Mouse (Mus musculus) mesoderm, embryonic 11.5 days (tissue): ENCODE measurements around the gene F11r.

Experiments used
- DNase-seq: peaks from one replicate; pipeline ENCODE4 v3.0.0-alpha.2; 2012; ENCODE audit warnings: low read depth, low spot score

Gene F11r

DNA sequence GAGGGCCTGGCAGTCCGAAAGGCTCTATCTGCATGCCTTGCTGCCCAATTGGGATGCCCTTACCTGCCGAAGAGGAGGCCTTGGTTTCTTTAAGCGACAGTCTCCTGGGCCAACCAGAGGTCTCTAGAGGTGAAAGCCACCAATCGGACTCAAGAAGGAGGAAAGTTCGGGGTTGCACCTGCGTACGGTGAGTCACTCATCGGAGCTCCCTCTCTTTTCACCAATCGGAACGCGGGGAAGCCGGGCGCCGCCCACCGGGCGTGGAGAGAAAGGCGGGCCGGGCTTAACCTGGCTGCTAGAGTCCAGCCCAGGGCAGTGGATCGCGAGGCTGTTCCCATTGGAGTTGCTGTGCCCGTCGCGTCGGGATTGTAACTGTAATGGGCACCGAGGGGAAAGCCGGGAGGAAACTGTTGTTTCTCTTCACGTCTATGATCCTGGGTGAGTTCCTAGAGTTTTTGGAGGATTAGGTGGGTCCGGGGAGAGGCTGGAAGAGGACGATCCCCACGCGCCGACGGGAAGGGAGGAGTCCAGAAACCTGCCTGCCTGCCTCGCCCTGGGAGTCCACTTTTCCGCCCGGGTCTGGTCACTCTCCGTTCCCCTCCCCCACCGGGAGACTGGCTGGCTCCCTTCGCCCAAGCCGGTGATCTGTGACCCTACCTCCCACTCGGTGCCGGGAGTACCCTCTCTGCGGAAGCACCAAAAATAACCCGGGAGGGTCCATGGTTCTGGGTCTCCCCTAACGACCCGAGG, at the start of gene F11r:
TSS of gene F11r (plus strand) at position 272 of the 750 bp plus-strand sequence.
- DNase-seq, result peak; percentile 66

DNA sequence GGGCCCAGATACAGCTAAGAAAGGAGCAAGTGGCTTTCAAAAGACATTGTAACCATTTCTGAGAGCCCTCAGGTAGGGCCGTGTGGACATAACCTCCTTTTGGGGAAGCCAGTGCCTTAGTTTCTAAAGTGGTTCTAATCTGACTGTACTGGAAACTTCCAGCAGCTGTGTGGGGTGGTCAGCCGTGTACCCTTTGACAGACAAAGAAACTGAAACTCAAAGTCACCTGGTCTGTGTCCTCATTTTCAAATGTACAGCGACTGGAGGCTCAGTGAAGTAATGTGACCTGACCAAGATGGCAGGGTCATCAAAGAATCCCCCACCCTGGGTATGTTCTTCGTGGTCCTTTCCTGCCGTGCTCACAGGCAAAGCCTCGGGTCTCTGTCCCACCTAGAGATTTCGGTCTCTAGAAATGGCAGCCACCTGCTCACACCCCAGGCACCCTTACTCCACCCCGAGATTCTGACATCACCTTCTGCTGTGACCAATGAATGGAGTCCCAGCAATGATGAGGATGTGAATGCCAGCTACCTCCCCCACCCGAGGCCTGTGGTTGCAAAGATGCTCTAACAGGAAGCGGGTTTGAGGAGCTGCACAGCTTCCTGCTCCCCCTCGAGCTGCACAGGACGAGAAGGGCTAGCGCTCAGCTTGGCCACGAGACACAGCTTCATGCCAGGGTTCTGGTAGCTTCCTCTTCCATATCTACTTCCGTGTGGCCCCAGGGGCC, 48.8 kb upstream of the F11r start, which contains the start of gene Arhgap30:
TSS of gene Arhgap30 (plus strand) at position 579 of the 727 bp plus-strand sequence.
- no peak for DNase-seq

DNA sequence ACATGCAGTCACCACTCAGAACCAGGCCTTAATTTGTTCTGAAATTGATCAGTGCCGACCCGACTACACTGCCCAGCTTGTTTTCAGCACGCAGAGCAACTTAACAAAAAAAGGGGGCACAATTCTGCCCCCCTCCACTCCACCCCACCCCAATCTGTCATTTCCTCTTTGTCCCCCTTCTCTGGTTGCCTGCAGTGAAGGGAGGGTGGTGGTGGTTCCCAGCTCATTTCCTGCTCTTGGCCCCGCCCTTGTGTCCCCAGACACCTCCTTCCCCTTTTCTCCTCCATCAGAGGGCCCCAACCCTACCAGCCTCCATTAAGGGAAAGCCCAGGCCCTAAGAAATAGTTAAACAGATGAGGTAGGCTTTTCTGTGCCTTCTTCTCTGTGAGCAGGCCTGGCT, 47.2 kb upstream of the F11r start:
- no peak for DNase-seq

DNA sequence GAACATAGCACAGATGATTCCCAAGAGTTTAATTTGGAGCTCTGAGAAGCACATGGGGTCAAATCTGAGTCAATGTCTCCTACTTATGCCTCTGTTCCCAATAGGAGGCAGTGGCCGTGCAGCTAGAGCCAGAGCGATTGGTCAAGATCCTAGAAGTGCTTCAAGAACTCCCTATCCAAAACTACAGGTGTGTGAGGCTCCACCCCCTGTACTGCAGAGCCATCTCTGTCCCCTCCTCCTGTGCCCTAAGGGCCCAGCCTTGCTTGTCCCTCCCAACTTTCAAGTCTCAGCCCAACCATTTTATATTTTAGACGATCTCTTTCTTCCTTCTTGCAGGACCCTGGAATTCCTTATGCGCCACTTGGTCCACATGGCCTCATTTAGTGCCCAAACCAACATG, 35.5 kb upstream of the F11r start:
- no peak for DNase-seq

DNA sequence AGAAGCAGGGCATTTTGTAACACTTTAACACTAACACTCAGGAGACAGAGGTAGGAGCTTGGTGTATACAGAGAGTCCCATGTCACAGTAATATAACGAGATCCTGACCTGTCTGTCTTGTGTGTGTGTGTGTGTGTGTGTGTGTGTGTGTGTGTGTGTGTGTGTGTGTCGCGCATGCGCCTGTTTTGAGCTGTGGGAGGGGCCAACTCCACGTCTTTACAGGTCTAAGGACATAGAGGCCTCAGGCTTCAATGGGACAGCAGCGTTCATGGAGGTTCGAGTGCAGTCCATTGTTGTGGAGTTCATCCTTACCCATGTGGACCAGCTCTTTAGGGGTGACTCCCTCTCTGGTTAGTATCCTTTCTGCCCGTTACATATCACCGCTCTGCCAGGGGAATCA, 34.3 kb upstream of the F11r start:
- no peak for DNase-seq

DNA sequence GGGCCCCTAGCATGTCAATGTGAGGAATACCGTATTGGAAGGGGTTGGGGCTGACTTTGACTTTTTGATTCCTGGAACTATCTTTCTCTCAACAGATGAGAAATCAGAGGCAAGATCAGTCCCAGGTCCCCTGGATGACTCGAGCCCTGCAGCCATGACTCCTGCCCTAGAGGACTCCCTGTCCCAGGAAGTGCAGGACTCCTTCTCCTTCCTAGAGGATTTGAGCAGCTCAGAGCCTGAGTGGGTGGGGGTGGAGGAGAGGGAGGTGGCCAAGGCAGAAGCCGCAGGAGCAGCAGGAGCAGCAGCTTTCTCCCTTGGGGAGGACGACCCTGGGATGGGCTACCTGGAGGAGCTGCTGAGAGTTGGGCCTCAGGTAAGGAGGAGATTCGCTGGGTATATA, 30.1 kb upstream of the F11r start:
- DNase-seq, result no peak

DNA sequence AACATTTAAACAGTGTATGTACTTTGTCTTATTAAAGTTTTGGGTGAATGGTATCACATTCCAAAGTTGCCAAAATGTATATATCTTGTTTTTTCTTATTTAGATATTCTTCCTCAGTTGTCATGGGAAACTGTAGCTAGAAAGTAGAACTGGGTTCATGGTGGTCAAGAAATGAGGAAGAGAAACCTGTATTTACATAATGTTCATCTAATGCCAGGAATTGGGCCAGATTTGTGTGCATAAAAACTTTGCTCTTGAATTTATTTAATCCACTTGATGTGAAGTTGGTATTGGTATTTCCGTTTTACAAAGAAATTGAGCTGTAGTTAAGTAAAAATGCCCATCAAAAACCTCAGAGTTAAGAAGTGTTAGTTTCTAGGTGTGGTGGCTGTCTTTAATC, 27.1 kb upstream of the F11r start:
- no peak for DNase-seq

DNA sequence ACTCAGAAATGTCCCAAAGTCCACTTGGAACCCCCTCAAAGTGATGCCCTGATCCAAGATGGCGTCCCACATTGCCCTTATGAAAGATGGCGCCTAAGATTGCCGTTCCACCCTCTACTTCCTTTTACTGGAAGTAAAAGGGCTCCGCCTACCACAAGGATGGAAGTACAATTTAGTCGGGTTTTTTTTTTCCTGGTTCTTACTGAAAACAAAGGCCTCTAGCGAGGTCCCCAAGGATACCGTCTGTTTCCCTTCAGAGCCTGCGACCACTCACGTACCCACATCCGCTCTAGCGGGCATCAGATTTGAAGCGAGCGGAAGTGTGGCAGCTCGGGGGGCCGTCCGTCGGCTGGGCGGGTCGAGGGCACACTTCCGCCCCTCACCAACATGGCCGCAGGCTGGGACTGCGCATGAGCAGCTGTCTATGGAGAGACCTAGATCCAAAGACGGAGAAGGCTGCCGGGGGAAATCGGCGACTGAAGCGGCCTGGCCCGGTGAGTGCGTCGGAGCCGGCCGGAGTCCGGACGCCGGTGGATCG, 26.3 kb upstream of the F11r start, which contains the start of gene Usf1:
TSS of gene Usf1 (plus strand) at position 367 of the 538 bp plus-strand sequence.
- DNase-seq, result peak; percentile 96

DNA sequence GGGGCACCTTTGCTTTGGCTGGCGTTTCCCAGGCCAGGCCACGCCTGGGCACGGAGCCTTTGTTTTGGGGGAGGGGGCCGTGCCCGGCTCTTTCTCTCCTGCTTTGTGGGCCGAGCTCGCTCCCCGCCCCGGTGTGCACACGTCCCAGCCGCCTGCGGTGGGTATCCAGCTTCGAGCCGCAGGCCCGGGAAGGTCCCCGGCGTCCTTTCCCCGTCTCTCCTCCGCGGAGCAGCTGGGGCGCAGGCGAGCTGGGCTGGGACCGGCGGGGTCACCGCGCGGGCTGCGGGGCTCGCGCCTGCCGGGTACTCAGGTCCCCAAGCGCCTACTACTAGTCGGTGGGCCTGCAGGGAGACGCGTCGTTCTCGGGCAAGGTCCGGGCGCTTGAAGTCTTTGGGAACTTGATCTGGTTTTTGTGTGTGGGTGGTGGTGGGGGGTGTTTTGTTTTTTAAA, 25.8 kb upstream of the F11r start:
- no peak for DNase-seq

DNA sequence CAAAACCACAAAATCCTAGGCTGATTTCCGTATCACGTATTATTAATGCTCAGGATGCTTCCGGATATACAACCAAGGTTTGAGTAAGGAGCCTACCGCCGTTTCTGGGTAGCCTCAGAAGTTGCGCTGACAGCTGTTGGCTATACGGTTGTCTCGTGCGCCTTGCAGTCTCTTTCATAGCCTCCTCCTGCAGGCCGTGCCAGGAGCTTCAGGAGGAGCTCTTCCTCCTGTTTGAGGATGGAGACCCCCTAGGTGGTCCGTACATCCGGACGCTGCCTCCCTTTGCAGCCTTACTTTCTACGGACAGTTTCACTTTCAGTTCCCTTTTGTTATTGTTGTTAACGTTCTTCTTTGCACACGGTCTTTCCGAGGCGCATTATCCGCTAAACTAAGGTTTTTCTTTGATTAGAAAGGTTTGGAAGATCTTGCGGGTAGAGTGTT, 25.3 kb upstream of the F11r start:
- DNase-seq, result peak; percentile 67

DNA sequence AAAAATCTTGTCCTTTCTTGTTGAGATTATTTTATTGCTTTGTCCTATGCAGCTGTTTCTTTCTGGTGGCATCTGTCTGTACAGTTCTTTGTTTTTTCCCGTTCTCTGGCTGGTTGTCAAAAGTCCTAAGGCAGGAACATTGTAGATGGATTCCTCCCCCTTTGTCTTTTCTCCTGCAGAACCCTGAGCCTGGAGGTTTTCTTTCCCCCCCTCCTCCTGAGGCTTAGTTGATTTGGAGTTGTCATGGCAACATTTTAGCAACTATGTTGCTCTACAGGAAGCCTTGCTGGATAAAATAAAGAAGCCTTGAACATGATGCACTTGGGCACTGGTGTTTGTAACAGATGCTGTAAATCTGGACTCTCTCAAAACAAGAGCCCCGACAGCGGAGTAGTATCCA, 24.9 kb upstream of the F11r start:
- DNase-seq, result peak; percentile 49

DNA sequence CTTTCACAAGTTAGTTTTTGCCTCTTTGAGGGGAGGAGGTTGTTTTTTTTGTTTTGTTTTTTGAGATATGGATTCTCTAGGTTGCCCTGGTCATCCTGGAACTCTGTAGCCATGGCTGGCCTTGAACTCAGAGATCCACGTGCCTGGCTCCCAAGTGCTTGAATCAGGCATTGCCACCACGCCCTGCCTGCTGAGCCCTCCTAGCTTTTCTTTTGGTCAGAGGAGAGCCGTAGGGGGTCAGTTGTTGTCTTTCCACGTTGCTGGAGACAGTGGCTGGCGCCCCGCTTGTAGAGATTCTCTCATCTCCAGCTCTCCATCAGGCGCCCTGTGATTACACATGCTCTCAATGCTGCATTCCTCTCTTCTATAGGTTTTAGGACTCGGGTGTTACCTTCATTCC, 23.7 kb upstream of the F11r start:
- DNase-seq, result no peak

DNA sequence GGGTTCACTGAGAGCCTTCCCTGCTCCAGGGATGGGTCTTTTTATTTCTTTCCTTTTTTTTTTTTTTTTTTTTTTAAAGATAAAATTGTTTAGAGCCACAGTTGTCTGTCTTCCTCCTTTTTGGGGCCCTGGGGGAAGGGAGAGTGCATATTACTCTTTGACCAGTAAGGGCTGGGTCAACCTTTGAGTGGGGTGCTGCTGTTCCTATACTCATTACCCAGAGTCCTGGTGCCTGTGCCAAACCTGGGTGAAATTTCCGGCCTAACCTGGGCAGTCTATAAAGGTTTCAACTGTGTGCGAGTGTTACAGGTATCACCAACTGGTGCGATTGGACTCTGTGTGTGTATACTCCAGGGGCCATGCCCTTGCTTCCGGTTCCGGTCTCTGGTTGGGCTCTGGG, 18.7 kb upstream of the F11r start, which contains the start of gene Tstd1:
TSS of gene Tstd1 (plus strand) at position 213 of the 400 bp plus-strand sequence.
- DNase-seq, result no peak

DNA sequence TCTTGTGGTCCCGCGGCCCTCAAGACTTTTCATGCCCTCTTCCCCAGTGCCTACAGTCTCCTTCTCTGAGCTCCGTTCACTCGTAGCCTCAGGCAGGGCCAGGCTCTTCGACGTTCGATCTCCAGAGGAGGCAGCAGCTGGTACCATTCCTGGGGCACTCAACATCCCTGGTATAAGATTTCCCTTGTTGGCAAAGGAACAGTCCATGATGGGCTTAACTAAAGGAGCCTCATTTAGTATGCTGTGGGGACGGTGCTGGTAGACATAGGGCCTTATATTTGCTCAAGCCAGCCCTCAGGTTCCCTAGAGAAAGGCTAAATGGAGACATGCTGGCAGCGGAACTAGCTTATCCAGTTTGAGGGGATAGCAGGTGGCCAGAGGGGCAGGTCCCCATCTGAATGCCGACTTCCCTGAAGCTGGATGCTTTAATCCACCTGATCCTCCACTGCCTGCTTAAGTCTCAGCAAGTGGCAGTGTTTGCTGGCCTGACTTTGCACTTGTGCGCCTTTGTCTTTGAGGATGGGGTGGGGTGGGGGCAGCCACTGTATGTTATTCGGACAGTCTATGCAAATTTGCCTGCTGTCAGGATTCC, 17.9 kb upstream of the F11r start:
- no peak for DNase-seq

DNA sequence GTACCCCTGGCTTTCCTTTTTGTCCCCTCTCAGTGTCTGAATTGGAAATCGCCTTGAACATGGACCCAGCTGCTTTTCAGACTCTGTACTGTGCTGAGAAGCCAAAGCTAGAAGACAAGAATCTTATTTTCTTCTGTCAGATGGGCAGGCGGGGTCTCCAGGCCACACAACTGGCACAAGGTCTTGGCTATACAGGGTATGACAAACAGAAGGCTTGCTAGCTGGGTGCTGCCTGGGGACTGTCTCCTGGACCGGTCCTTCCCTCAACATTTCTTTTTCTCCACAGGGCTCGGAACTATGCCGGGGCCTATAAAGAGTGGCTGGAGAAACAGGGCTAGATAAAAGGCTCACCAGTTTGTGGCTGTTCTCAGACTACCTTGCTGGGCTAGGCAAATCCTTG, 17.4 kb upstream of the F11r start:
- no peak for DNase-seq

DNA sequence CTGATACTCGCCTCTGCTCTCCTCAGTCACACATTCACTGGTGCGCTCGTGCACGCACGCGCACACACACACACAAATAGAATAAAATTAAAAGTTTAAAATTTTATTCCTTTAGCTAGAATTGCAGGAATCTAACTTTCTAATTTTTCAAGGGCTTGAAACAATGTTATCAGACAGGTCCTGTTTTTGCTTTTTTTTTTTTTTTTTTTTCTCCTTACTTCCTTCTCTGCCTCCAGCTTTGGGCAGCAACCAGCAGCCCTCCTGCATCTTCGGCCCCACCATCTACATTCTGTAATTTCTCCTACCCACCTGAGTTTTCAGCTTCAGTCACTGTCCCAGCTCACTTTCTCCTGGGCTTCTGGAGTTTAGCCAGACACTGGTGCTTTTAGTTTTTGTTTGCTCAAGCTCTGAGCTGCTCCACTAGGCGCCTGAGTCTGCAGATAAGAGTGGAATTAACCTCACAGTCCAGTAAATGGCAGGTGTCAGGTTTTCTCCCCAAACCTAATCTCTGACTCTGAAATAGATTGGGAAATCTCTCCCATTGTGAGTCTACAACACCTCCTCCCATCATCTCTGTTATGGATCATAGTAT, 14.7 kb upstream of the F11r start:
- no peak for DNase-seq

DNA sequence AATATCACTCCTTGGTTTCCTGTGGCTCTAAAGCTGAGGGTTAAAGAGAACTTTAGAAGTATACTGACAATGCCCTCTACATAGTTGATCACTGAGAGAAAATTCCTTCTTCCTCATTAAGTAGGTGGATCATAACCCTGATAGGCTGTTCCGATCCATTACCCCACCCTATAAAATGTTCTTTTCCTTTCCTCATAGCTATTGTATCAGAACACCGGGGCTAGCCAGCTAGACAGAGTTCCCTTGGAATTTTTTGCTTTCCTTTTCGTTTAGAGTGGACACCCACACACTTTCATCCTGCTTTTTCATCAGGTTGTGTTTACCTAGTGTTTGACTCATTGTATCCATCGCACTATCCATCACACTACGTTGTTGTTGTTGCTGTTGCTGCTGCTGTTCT, 12.7 kb upstream of the F11r start:
- DNase-seq, result no peak

DNA sequence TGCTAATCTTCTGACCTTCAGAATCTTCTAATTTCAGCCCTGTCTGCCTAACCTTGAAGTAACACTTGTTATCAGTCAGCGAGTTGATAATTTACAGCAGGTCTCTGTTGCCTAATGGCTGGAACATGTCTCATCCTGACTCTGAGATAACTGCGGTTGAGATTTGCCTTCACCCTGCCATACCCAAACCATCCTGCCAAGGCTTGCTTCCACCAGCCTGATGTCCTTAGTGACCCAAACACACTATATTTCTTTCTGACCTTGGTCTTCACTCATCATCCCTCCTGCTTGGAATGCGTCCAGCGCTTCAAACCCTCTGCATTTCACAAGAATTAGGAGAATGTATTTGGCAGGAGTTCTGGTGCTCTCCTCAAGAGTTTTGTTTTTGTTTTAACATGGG, 12.2 kb upstream of the F11r start:
- no peak for DNase-seq

DNA sequence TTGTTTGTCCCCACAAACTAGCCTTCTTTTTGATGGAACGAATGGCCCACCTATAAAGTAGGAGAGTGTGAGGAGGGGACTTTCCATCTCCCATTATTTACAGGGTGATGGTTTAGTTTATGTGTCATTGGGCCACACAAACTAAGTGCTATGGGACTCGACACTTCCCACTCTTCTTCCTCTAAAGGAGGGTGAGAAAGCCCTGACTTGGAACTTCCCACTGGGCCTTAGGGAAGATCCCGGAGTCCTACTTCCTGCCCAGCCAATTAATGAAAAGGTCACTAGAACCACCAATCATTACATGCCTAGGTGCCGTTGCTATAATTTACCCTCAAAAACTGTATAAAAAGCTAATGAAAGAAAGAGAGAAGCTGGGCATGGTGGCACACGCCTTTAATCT, 5.2 kb upstream of the F11r start:
- no peak for DNase-seq

DNA sequence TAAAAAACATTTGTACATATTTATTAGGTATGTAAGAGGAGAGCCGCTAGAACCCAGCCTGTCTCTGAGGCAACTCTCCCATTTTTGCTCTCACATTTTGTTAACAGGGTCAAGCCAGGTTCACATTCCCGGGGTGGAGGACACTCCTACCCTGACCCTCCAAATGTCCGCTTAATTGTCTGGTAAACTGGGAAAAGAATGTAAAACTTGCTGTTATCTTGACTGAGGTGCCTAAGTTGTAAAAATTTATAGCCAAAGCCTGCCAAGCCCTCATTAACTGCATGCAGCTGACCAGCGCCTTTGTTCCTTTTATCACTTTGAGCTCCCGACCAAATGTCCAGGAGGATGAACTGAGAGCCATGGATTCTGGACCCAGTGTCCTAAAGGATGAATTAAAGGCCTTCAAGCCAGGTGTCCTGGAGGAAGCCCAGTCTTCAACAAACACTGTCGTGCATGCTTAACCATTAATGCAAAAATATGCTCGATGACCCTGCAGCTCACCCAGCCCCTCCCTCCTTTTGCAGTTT, 2.0 kb upstream of the F11r start:
- peak; percentile 51 for DNase-seq

DNA sequence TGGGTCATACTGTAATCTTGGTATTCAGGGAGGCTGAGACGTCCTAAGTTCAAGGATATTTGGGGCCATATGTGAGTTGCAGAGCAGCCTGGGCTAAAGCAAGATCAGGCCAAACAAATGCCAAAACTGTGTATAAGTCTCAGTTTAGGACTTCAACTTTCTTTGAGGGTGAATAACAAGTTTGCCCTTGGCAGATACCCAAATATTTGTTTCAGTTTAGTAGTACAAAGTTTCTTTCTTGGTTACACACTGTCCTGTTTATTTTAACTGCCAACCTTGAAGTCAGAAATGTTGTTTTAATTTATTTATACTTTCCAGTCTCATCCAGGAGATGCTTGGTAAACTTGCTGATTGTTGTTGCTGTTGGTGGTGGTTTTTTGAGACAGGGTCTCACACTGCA, 1.4 kb upstream of the F11r start:
- no peak for DNase-seq
